18 mouse cellular contexts compared by ENCODE assay signal in the genomic region with DNA sequence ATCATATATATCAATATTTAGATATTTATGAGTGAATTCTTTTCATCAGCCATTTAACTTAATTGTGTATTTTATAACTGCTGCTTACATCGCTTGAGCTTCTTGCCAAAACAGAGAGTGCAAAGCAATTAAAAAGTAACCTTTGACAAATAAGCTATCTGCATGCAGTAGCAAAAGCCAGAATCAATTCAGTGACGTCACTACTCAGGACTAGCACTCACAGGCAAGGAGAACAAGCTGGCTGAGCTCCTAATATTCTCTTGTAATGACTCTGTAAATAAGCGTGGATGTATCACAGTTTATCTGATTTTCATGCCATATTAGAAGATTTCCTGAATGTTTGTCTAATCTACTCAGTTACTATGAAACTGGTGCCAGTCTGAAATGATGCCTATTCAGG. TPM values are rescaled to one million over a fixed set of nuclear protein-coding genes. Genes with fewer than 3 reads are reported as not detected.
A peak's percentile ranks its signal among the peaks of the same experiment; 100 is the strongest.
DNase-seq lines count a peak whose midpoint lies in the region; ATAC-seq and TF ChIP-seq lines count a peak whose summit lies in the region.
"Had no signal": no experiment of that assay in that cellular context is flagged by ENCODE, and none has a peak within 500 bp of the region (broad histone marks: within the 10 kb centered on the region; RNA-seq: fewer than 3 reads in every experiment).

No protein-coding gene starts in this region.

- DNase-seq in heart, adult 11 months = peak; percentile 17
- DNase-seq in liver, adult 2 months (ENCODE audit: extremely low read depth, low read depth, low spot score) = peak; percentile 93
- DNase-seq in liver = no peak
- peak; percentile 59 for DNase-seq in brain, adult 2 months (ENCODE audit: low read depth, low spot score)
- DNase-seq in brain, embryonic 14.5 days (ENCODE audit: low read depth) = peak; percentile 35
- DNase-seq in forebrain, embryonic 14.5 days (ENCODE audit: low spot score) = no peak
- DNase-seq: adrenal gland, adult 2 months; adrenal gland, postnatal 25 days; gastrocnemius, adult 2 months; gastrocnemius, postnatal 25 days; heart, postnatal 10 days; heart, postnatal 4 days; kidney, adult 2 months had no signal

- H3K79me2 ChIP-seq in liver, adult 2 months (ENCODE audit: control insufficient read depth, insufficient read depth, low read length) = no peaks in the 10 kb centered on the region

- TF ChIP-seq POLR2A in liver, adult 2 months (IDR thresholded peaks at IDR 0.05; ENCODE audit: extremely low read depth, insufficient read depth, low read length) = no peak
- TF ChIP-seq POLR2A in brain, embryonic 14.5 days (IDR thresholded peaks at IDR 0.05; ENCODE audit: borderline replicate concordance, extremely low read depth, insufficient read depth, insufficient read length, poor library complexity, severe bottlenecking) = no peak

- WGBS in heart, embryonic 11.5 days (ENCODE audit: insufficient replicate concordance) = 61% methylated on average over 3 of the region's 3 CpGs
- 9% methylated on average over 3 of the region's 3 CpGs for WGBS in liver, adult 2 months
- 65% methylated on average over 3 of the region's 3 CpGs for WGBS in forebrain, embryonic 14.5 days

- H3K9ac ChIP-seq in heart, embryonic 11.5 days (ENCODE audit: low read depth, low read length) = no peak overlapping the region
- no peak overlapping the region for H3K9ac ChIP-seq in liver, adult 2 months (ENCODE audit: low read depth, low read length)
- no peak overlapping the region for H3K9ac ChIP-seq in forebrain, embryonic 14.5 days (ENCODE audit: low read length)
- H3K9ac ChIP-seq: embryonic facial prominence, embryonic 13.5 days; forebrain, embryonic 13.5 days had no signal

- no peak for TF ChIP-seq CTCF in liver, adult 2 months (IDR thresholded peaks at IDR 0.05; ENCODE audit: low read depth, low read length)
- no peak for TF ChIP-seq CTCF in brain, embryonic 14.5 days (IDR thresholded peaks at IDR 0.05; ENCODE audit: borderline replicate concordance, extremely low read depth, insufficient read depth, insufficient read length)

- H3K4me1 ChIP-seq in heart, embryonic 11.5 days (ENCODE audit: control insufficient read depth, insufficient read depth, low read length) = no peaks in the 10 kb centered on the region
- no peaks in the 10 kb centered on the region for H3K4me1 ChIP-seq in liver, adult 2 months (ENCODE audit: control insufficient read depth, insufficient read depth, low read length)
- H3K4me1 ChIP-seq in forebrain, embryonic 14.5 days (ENCODE audit: control insufficient read depth, insufficient read depth, low read length) = peaks cover 1% of the 10 kb centered on the region; the same call in 1 of the 2 replicates

- H3K27me3 ChIP-seq in heart, embryonic 11.5 days (ENCODE audit: control insufficient read depth, insufficient read depth, low read length) = peaks cover 30% of the 10 kb centered on the region
- H3K27me3 ChIP-seq in liver, adult 2 months (ENCODE audit: control insufficient read depth, insufficient read depth, low read length) = peaks cover 10% of the 10 kb centered on the region
- H3K27me3 ChIP-seq in forebrain, embryonic 14.5 days (replicated peaks; ENCODE audit: control insufficient read depth, insufficient read depth, low read length) = peaks cover 10% of the 10 kb centered on the region

- H3K4me3 ChIP-seq in heart, embryonic 11.5 days (ENCODE audit: low read depth, low read length) = no peak overlapping the region
- no peak overlapping the region for H3K4me3 ChIP-seq in liver, adult 2 months (ENCODE audit: insufficient read depth, low read depth, low read length)
- no peak overlapping the region for H3K4me3 ChIP-seq in forebrain, embryonic 14.5 days (ENCODE audit: low read depth, low read length)
- H3K4me3 ChIP-seq: embryonic facial prominence, embryonic 13.5 days; forebrain, embryonic 13.5 days; gastrocnemius, adult 2 months had no signal

- no peaks in the 10 kb centered on the region for H3K36me3 ChIP-seq in heart, embryonic 11.5 days (ENCODE audit: control insufficient read depth, insufficient read depth, low read length)
- H3K36me3 ChIP-seq in liver, adult 2 months (ENCODE audit: control insufficient read depth, insufficient read depth, low read length) = no peaks in the 10 kb centered on the region
- no peaks in the 10 kb centered on the region for H3K36me3 ChIP-seq in forebrain, embryonic 14.5 days (ENCODE audit: control insufficient read depth, insufficient read depth, low read length)
- H3K36me3 ChIP-seq: embryonic facial prominence, embryonic 13.5 days had no signal

- no peak overlapping the region for H3K27ac ChIP-seq in heart, embryonic 11.5 days (ENCODE audit: low read depth, low read length)
- H3K27ac ChIP-seq in liver, adult 2 months (replicated peaks; ENCODE audit: insufficient read depth, low read depth, low read length) = no peak overlapping the region
- no peak overlapping the region for H3K27ac ChIP-seq in forebrain, embryonic 14.5 days (ENCODE audit: low read depth, low read length)
- H3K27ac ChIP-seq: embryonic facial prominence, embryonic 13.5 days; forebrain, embryonic 13.5 days; gastrocnemius, adult 2 months had no signal

- H3K9me3 ChIP-seq in heart, embryonic 11.5 days (replicated peaks; ENCODE audit: control insufficient read depth, low read length) = no peaks in the 10 kb centered on the region
- no peaks in the 10 kb centered on the region for H3K9me3 ChIP-seq in forebrain, embryonic 14.5 days (replicated peaks; ENCODE audit: control insufficient read depth, low read length)
- H3K9me3 ChIP-seq: embryonic facial prominence, embryonic 13.5 days; forebrain, embryonic 13.5 days had no signal

- no peak for ATAC-seq in heart, embryonic 11.5 days (replicated peaks; ENCODE audit: insufficient number of reproducible peaks, low FRiP score, low TSS enrichment)
- no peak for ATAC-seq in forebrain, embryonic 14.5 days
- ATAC-seq: forebrain, embryonic 13.5 days; intestine, embryonic 16.5 days had no signal

- H3K4me2 ChIP-seq in heart, embryonic 11.5 days = no peak overlapping the region
- no peak overlapping the region for H3K4me2 ChIP-seq in forebrain, embryonic 14.5 days (ENCODE audit: low read length)
- H3K4me2 ChIP-seq: embryonic facial prominence, embryonic 13.5 days; forebrain, embryonic 13.5 days had no signal

RNA-seq across cellular contexts. Expression of a gene that starts 5.8 kb away (rescaled TPM):
- 0.10 and 0.24 TPM in 2 replicates for polyA plus RNA-seq in heart, embryonic 11.5 days (2014; fragmentation: Nextera tagmentation; extraction: Ambion mirVana)
- total RNA-seq in liver, adult 2 months (2014; rRNA removed) = 0.07 TPM in 1 of 2 replicates, not detected in the other
- polyA plus RNA-seq in liver, adult 2 months (2012; rRNA removed) = not detected in 2 replicates
- polyA plus RNA-seq in brain, embryonic 14.5 days (2012; rRNA removed) = 53.9 and 95.3 TPM in 2 replicates
- polyA plus RNA-seq in forebrain, embryonic 14.5 days (2014; fragmentation: Nextera tagmentation; extraction: Ambion mirVana) = 9.4 and 11.0 TPM in 2 replicates
- total RNA-seq: gastrocnemius, adult 2 months; granulocyte monocyte progenitor cell, adult 5-6 weeks had no signal
- polyA plus RNA-seq: intestine, embryonic 16.5 days had no signal

Comparison
In these comparisons a context has a peak if more than half of its experiments do, and no peak if none do; other contexts are left out.
1. DNase-seq: peak in heart, adult 11 months (single experiment), liver, adult 2 months (single experiment), brain, adult 2 months (single experiment) and brain, embryonic 14.5 days (single experiment); none in liver (single experiment) and forebrain, embryonic 14.5 days (single experiment).